Mouse (Mus musculus) layer of hippocampus, postnatal 10 days (tissue): ENCODE measurements around the gene Pacsin2. TPM values are rescaled to one million over a fixed set of nuclear protein-coding genes. Genes with fewer than 3 reads are reported as not detected.

Experiments used
- DNase-seq, 2 experiments: peaks; one replicate each; pipeline ENCODE4 v3.0.0; 2021; ENCODE audit warnings: low spot score in 2 of 2
- total RNA-seq, 2 experiments: library from RNA; stranded (reverse); gene quantifications; 2 replicates each; pipeline ENCODE4 v1.2.3; 2021

Gene Pacsin2
- total RNA-seq, 2 experiments from 2014 or later: 38.3 to 49.7 TPM

- no peak for DNase-seq
These were observed 120.2 kb downstream of the Pacsin2 start for GRCm38 (mm10) chr15:83344157-83344556.

- DNase-seq: no peak
These were observed 125.5 kb downstream of the Pacsin2 start for GRCm38 (mm10) chr15:83338908-83339307.

GRCm38 (mm10) chr15:83337903-83338870 is 126.2 kb downstream of the Pacsin2 start:
- no peak for DNase-seq

GRCm38 (mm10) chr15:83332373-83332772 is 132.0 kb downstream of the Pacsin2 start:
- no peak for DNase-seq

- no peak for DNase-seq
These were observed 135.5 kb downstream of the Pacsin2 start for GRCm38 (mm10) chr15:83328952-83329351.

Other genes with a start within 250 kb of the Pacsin2 start
- gene A4galt, start 212.8 kb downstream of the Pacsin2 start, total RNA-seq: 1 to 10 TPM; 3.0 to 5.0 TPM
- gene Arfgap3, start 114.4 kb downstream of the Pacsin2 start, total RNA-seq: 10 to 100 TPM; 19.8 to 22.7 TPM
- 10 to 100 TPM; 49.4 to 53.1 TPM for gene Ttll1, start 46.3 kb upstream of the Pacsin2 start, total RNA-seq
- gene Bik, start 62.3 kb upstream of the Pacsin2 start, total RNA-seq: not detected
- 1 to 10 TPM; 2.4 to 2.9 TPM for gene Tspo, start 99.0 kb upstream of the Pacsin2 start, total RNA-seq
- 10 to 100 TPM; 26.8 to 31.7 TPM for gene Mcat, start 99.2 kb upstream of the Pacsin2 start, total RNA-seq
- 10 to 100 TPM; 18.2 to 19.6 TPM for gene Ttll12, start 130.6 kb upstream of the Pacsin2 start, total RNA-seq